Mouse (Mus musculus) ES-E14 (cell line): ENCODE data around the gene Elmo1.

Experiments used
- MAFK ChIP-seq: IDR thresholded peaks from 2 replicates; pipeline ENCODE4 v1.6.1; 2014; ENCODE audit warnings: mild to moderate bottlenecking, low read depth, low read length, inconsistent platforms; ENCODE audit not compliant: insufficient read depth
- ZC3H11A ChIP-seq: IDR thresholded peaks from 2 replicates; pipeline ENCODE4 v1.6.1; 2012; ENCODE audit warnings: low read depth, mild to moderate bottlenecking, inconsistent platforms, low read length, borderline replicate concordance

DNA sequence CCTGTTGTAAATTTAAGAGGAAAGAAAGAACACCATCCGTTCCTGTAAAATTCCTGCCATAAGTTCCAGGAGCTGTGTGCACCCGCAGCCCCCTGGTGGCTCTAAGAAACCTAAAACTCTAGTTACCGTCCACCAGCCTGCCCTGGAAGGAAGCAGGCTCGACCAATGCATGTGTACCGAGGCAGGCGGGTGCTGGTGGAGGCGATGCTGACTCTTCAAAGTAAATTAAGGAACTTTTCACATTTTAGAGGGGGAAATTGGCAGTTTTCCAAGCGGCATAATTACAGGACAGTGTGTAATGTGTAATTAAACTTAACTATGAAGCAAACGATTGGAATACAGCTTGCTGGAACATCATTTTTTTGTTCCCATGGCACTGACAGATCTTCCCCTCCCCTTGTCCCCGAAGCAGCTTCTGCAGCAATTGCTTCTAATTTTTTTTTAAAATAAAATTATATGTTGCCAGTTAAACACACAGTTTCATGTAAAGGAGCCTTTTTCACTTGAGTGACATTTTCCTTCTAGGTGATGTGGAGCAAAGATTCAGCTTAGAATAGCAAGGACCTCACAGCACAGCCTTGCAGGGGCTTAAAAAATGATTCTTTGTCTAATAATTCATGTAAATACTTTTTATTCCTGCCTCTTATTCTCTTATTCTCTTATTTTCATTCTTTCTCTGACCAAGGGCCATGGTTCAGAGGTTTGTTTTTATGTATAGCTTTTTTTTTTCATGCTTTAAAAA is 263.6 kb downstream of the Elmo1 start:
- TF ChIP-seq MAFK, result no peak
- no peak for TF ChIP-seq ZC3H11A
